Mouse (Mus musculus) hindbrain, postnatal 0 days (tissue): ENCODE results near the gene Plekhg2. TPM values are rescaled to one million over a fixed set of nuclear protein-coding genes. Genes with fewer than 3 reads are reported as not detected.
"Not testable (repeated sequence)": the region's sequence is repeated elsewhere in the genome, so short reads cannot be mapped to it uniquely, and the experiment has no call there.

Experiments
- ATAC-seq: fragments of 200-750 bp; cut with Nextera tagmentation; 2 replicates; pipeline ENCODE4 v1.8.0; 2017; ENCODE audit warnings: mild to moderate bottlenecking, moderate TSS enrichment, moderate library complexity
- DNase-seq: peaks from one replicate; pipeline ENCODE4 v3.0.0-alpha.2; 2015; ENCODE audit warnings: low spot score
- H3K27ac ChIP-seq: fragments of 300-500 bp; sonication (generic); 2 replicates; pipeline ENCODE4 v1.5.1; 2014; ENCODE audit warnings: mild to moderate bottlenecking
- H3K27me3 ChIP-seq: fragments of 300-500 bp; sonication (generic); 2 replicates; pipeline ENCODE4 v1.6.1; 2014; ENCODE audit warnings: low read length, mixed read lengths; ENCODE audit not compliant: insufficient read depth
- H3K36me3 ChIP-seq: fragments of 300-500 bp; sonication (generic); 2 replicates; pipeline ENCODE4 v1.6.1; 2014; ENCODE audit warnings: low read length, mixed read lengths; ENCODE audit not compliant: insufficient read depth
- H3K4me1 ChIP-seq: fragments of 300-500 bp; sonication (generic); 2 replicates; pipeline ENCODE4 v1.6.1; 2014; ENCODE audit warnings: antibody characterized with exemption, low read length, mixed read lengths; ENCODE audit not compliant: insufficient read depth
- H3K4me2 ChIP-seq: fragments of 300-500 bp; sonication (generic); 2 replicates; pipeline ENCODE4 v1.6.1; 2014; ENCODE audit warnings: low read depth, mild to moderate bottlenecking, low read length, moderate library complexity, mixed read lengths
- H3K4me3 ChIP-seq: fragments of 300-500 bp; sonication (generic); 2 replicates; pipeline ENCODE4 v1.5.1; 2014; ENCODE audit warnings: low read length
- H3K9ac ChIP-seq: fragments of 300-500 bp; sonication (generic); replicated peaks from 2 replicates; pipeline ENCODE4 v1.6.1; 2014; ENCODE audit warnings: mild to moderate bottlenecking, low read length, moderate library complexity, mixed read lengths
- H3K9me3 ChIP-seq: fragments of 300-500 bp; sonication (generic); 2 replicates; pipeline ENCODE4 v1.6.1; 2016; ENCODE audit warnings: low read length, mixed read lengths
- CTCF ChIP-seq: IDR thresholded peaks from 2 replicates; pipeline ENCODE4 v1.5.1; 2016; ENCODE audit warnings: antibody characterized with exemption, control low read depth, low read depth
- WGBS: fragments of 180-500 bp; shearing (Covaris S2); extraction: QIAGEN DNeasy Blood & Tissue Kit; methylation state at CpG from one replicate; pipeline ENCODE4 v1.1.7; 2014; 5-methylcytosine and 5-hydroxymethylcytosine counted together
- polyA plus RNA-seq: library from polyadenylated mRNA; unstranded; fragments of >200 nt; fragmentation: Nextera tagmentation; extraction: Ambion mirVana; gene quantifications from 2 replicates; pipeline ENCODE4 v1.2.1, GENCODE M21; 2015
- total RNA-seq: library from RNA; depleted of rRNA; stranded (reverse); fragments of >200 nt; gene quantifications from 2 replicates; pipeline ENCODE4 v1.2.3, GENCODE M21; 2014

Gene Plekhg2
- total and polyA plus RNA-seq, 2 experiments from 2014 or later = 9.1 to 18.6 TPM

DNA sequence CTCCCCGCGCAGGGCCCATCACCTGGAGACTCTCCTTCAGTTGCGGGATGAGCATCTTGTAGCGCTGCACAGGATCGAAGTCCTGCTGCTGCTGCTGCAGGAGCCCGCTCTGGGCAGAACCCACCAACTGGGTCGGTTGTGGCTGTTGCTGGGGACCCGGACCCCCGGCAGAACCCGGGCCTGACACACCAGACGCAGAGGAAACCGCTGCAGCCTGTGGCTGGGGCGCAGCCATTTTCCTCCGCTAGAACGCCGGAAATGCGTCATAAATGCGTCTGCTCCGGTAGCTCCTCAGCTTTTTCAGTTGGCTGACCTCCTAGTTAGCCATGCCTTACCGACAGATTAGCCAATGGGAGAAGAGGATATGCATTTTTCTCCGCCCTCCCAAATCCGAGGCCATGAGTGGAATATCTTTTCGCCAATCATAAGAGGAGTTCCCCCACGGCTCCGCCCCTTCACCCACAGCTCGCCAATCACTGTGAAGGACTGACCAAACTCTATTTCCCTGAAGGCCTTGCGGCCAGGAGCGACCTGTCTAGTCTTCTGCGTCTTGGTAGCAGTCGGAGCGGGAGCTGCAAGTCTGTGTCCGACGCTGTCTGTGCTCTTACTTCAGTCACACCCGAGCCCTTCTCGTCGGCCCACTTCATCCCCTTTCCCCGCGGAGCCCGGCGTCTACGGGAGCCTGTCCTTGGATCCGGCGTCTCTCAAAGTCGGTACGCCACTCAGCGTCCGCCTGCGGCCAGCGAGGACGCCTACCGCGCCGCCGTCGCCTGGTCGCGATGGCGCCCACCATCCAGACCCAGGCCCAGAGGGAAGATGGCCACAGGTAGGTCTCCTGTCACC lies 20.3 kb upstream of the Plekhg2 start, which contains the start of the genes Med29 and Paf1:
TSS of gene Med29 (minus strand) at position 280 of the 843 bp plus-strand sequence.
TSS of gene Paf1 (plus strand) at position 523 of the 843 bp plus-strand sequence.
- H3K4me2 ChIP-seq = peak within 1 kb of the TSS; percentile 81
- WGBS = under 1% methylated on average over 57 of the region's 58 CpGs
- H3K27me3 ChIP-seq = no peaks in the 10 kb centered on the region
- TF ChIP-seq CTCF = no peak
- peak; percentile 99 for DNase-seq
- no peaks in the 10 kb centered on the region for H3K9me3 ChIP-seq
- H3K27ac ChIP-seq = peak within 1 kb of the TSS; percentile 87
- peak within 1 kb of the TSS; percentile 81 for H3K9ac ChIP-seq
- H3K4me3 ChIP-seq = peak within 1 kb of the TSS; percentile 92
- H3K4me1 ChIP-seq = peaks cover 8% of the 10 kb centered on the region; the same call in 1 of the 2 replicates
- peak; percentile 98 for ATAC-seq
- peaks cover 45% of the 10 kb centered on the region for H3K36me3 ChIP-seq

DNA sequence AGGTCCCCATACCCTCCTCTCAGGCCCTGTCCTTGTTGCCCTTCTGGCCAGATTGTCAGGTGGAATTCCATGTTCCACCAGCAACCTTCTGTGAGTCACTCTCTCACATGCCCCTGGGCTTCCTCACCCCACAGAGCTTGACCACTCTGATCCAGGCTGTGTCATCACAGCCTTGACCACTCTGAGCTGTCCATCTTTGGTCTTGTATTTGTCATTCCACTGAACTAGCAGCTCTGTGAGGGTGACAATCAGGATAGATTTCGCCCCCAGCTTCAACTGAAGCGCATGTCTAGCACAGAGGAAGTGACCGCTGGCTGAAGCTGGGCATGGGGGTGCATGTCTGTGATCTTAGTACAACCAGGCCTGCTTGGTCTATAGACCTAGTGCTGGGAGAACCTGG lies 17.9 kb upstream of the Plekhg2 start:
- Histone ChIP-seq H3K27me3 (no peaks in the 10 kb centered on the region), H3K27ac (no peak overlapping the region), H3K9me3 (no peaks in the 10 kb centered on the region), H3K4me3 (no peak overlapping the region), H3K4me2 (no peak overlapping the region), H3K36me3 (peaks cover 27% of the 10 kb centered on the region; the same call in 1 of the 2 replicates), H3K9ac (no peak overlapping the region), H3K4me1 (peaks cover 8% of the 10 kb centered on the region; the same call in 1 of the 2 replicates)
- 94% methylated on average over 3 of the region's 3 CpGs for WGBS
- no peak for DNase-seq
- ATAC-seq = no peak
- TF ChIP-seq CTCF = no peak

DNA sequence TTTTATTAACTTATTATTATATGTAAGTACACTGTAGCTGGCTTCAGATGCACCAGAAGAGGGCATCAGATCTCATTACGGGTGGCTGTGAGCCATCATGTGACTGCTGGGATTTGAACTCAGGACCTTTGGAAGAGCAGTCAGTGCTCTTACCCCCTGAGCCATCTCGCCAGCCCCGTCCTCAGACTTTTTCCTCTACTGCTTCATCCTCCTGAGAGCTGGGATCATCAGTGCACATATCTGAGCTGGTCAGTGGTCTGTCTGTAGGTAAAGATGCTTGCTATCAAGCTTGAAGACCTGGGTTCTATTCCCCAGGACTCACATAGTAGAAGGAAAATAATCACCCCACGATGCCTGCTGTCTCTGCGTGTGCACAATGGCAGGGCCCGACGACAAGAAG lies 15.0 kb upstream of the Plekhg2 start:
- H3K4me3 ChIP-seq, H3K4me2 ChIP-seq, H3K9me3 ChIP-seq, H3K9ac ChIP-seq, H3K4me1 ChIP-seq, H3K27me3 ChIP-seq, ATAC-seq, H3K27ac ChIP-seq, DNase-seq: not testable (repeated sequence)
- WGBS = 86% methylated on average over 7 of the region's 7 CpGs
- H3K36me3 ChIP-seq = peaks cover 23% of the 10 kb centered on the region; the same call in 1 of the 2 replicates

DNA sequence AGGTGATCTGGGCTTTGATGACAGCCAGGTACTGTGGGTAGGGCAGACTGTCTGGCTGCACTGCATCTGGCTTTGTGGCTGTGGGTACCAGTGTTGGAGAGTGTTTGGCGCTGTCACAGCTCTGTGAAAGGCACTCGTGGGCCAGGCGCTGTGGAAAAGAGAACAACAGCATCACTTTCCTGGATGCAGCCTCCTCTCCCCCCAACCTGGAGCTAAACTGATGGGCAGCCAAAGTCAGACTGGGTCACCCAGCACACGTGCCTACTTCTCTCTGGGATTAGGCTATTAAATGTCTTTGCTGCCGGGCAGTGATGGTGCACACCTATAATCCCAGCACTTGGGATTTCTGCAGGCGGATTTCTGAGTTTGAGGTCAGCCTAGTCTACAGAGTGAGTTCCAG lies 14.5 kb upstream of the Plekhg2 start:
- ATAC-seq, H3K27ac ChIP-seq, H3K4me3 ChIP-seq, H3K9me3 ChIP-seq, H3K9ac ChIP-seq, H3K4me1 ChIP-seq, H3K27me3 ChIP-seq, DNase-seq, H3K4me2 ChIP-seq: not testable (repeated sequence)
- H3K36me3 ChIP-seq = peaks cover 23% of the 10 kb centered on the region; the same call in 1 of the 2 replicates
- 83% methylated on average over 6 of the region's 6 CpGs for WGBS

DNA sequence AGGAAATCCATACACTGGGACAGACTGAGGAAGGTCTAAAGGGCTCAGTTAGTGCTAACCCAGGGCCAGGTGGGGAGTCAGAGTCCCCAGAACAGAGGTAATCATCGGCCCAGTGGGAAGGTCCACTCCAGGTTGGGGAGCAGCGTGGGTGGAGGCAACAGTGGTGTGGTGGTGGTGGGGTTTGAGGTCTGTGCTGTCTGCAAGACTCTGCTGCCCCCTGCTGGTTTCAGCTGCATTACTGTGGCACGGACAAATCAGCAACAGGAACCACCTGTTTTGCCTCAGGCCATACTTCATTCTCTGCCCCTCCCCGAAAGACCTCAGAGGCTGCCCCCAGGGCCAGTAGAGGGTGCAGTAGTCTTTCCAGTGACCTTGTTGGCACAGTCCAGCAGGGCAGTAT lies 14.1 kb upstream of the Plekhg2 start:
- peaks cover 23% of the 10 kb centered on the region; the same call in 1 of the 2 replicates for H3K36me3 ChIP-seq
- H3K9me3 ChIP-seq = no peaks in the 10 kb centered on the region
- H3K27me3 ChIP-seq = no peaks in the 10 kb centered on the region
- ATAC-seq (peak; percentile 65), DNase-seq (peak; percentile 87)
- no peak overlapping the region for H3K27ac ChIP-seq
- peak; percentile 89 for TF ChIP-seq CTCF
- no peak overlapping the region for H3K9ac ChIP-seq
- no peak overlapping the region for H3K4me3 ChIP-seq
- 20% methylated on average over 4 of the region's 4 CpGs for WGBS
- H3K4me2 ChIP-seq = no peak overlapping the region
- H3K4me1 ChIP-seq = 0 out of 2 replicates have a peak, but pooled peaks cover 1% of the 10 kb centered on the region

DNA sequence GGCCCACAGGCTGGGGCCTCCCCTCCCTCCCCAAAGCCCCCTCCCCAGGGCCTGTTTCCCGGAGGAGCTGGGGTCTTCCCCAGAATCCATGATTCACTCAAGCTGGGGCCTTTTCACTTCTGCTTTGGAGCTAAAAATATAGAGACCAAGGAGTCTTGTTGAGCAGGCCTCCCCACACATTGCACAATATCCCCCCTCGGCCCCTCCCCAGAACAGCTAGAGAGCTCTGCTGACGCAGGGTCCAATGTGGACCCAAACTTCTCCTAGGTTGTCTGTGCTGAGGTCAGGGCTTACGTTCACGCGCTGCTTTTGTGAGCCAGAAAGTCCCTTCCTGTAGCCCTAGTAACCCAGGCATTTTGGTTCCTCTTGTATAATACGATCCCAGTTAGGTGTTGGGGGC lies 13.6 kb upstream of the Plekhg2 start:
- no peaks in the 10 kb centered on the region for H3K9me3 ChIP-seq
- H3K4me3 ChIP-seq = no peak overlapping the region
- H3K36me3 ChIP-seq = peaks cover 23% of the 10 kb centered on the region; the same call in 1 of the 2 replicates
- no peak overlapping the region for H3K4me2 ChIP-seq
- TF ChIP-seq CTCF = no peak
- DNase-seq = no peak
- no peak for ATAC-seq
- 86% methylated on average over 7 of the region's 7 CpGs for WGBS
- no peaks in the 10 kb centered on the region for H3K27me3 ChIP-seq
- H3K9ac ChIP-seq = no peak overlapping the region
- no peak overlapping the region for H3K27ac ChIP-seq
- no peaks in the 10 kb centered on the region for H3K4me1 ChIP-seq

DNA sequence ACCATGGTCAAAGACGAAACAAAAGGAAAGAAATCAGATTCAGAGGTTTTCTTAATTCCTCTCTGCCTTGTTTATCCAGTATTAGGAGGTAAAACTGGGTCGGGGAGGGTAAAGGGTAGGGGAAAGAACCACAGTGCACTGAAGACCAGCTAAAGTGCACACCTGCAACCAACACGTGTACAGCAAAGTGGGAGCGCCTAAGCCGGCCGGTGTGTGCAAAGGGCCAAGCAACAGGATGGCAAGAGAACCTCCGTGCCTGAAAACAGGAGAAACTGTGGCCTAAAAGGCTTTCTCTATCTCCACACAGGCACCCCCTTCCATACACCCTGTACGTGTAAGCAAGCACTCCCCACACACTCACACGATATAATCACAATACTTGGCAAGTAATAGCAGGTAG lies 12.8 kb upstream of the Plekhg2 start:
- Histone ChIP-seq H3K4me2 (no peak overlapping the region), H3K27ac (no peak overlapping the region), H3K27me3 (no peaks in the 10 kb centered on the region), H3K9me3 (no peaks in the 10 kb centered on the region), H3K36me3 (peaks cover 18% of the 10 kb centered on the region; the same call in 1 of the 2 replicates), H3K9ac (no peak overlapping the region), H3K4me3 (no peak overlapping the region), H3K4me1 (no peaks in the 10 kb centered on the region)
- no peak for ATAC-seq
- no peak for DNase-seq
- TF ChIP-seq CTCF = no peak
- WGBS = 90% methylated on average over 9 of the region's 9 CpGs
